Mouse (Mus musculus) frontal cortex, adult (tissue): ENCODE data around the gene Emsy.

Source experiments
- ATAC-seq: cut with Nextera tagmentation; 2 replicates; pipeline ENCODE4 v1.9.2; 2017; ENCODE audit warnings: mild to moderate bottlenecking, moderate library complexity, mixed read lengths; ENCODE audit not compliant: low TSS enrichment

Emsy gene

GRCm38 (mm10) chr7:98667956-98668746, 11.6 kb upstream of the Emsy start:
- ATAC-seq = no peak

GRCm38 (mm10) chr7:98665726-98666125, 9.1 kb upstream of the Emsy start:
- no peak for ATAC-seq

- no peak for ATAC-seq
Measured at GRCm38 (mm10) chr7:98665166-98665565, 8.6 kb upstream of the Emsy start.

- peak; percentile 54 for ATAC-seq
Measured at GRCm38 (mm10) chr7:98655681-98656530, 677 bp downstream of the Emsy start.

GRCm38 (mm10) chr7:98651651-98652050, 4.9 kb downstream of the Emsy start:
- ATAC-seq = no peak

- no peak for ATAC-seq
Measured at GRCm38 (mm10) chr7:98644238-98644637, 12.3 kb downstream of the Emsy start.

GRCm38 (mm10) chr7:98636607-98637006, 20.0 kb downstream of the Emsy start:
- no peak for ATAC-seq

GRCm38 (mm10) chr7:98633032-98633431, 23.6 kb downstream of the Emsy start:
- no peak for ATAC-seq

- no peak for ATAC-seq
Measured at GRCm38 (mm10) chr7:98629947-98630346, 26.6 kb downstream of the Emsy start.

GRCm38 (mm10) chr7:98617739-98618138, 38.8 kb downstream of the Emsy start:
- no peak for ATAC-seq

GRCm38 (mm10) chr7:98612936-98613335, 43.6 kb downstream of the Emsy start:
- ATAC-seq = no peak

GRCm38 (mm10) chr7:98608520-98608919, 48.1 kb downstream of the Emsy start:
- no peak for ATAC-seq

GRCm38 (mm10) chr7:98607158-98607557, 49.4 kb downstream of the Emsy start:
- ATAC-seq = peak; percentile 62; the same call in 1 of the 2 replicates

- no peak for ATAC-seq
Measured at GRCm38 (mm10) chr7:98601715-98602114, 54.9 kb downstream of the Emsy start.

GRCm38 (mm10) chr7:98597402-98597801, 59.2 kb downstream of the Emsy start:
- no peak for ATAC-seq

- peak; percentile 31; the same call in 1 of the 2 replicates for ATAC-seq
Measured at GRCm38 (mm10) chr7:98594731-98595130, 61.9 kb downstream of the Emsy start.

GRCm38 (mm10) chr7:98593276-98593675, 63.3 kb downstream of the Emsy start:
- no peak for ATAC-seq

- ATAC-seq = peak; percentile 72; the same call in 1 of the 2 replicates
Measured at GRCm38 (mm10) chr7:98589028-98589427, 67.6 kb downstream of the Emsy start.

GRCm38 (mm10) chr7:98586313-98586712, 70.3 kb downstream of the Emsy start:
- no peak for ATAC-seq

GRCm38 (mm10) chr7:98584555-98584954, 72.0 kb downstream of the Emsy start:
- no peak for ATAC-seq

GRCm38 (mm10) chr7:98581266-98581665, 75.3 kb downstream of the Emsy start:
- ATAC-seq = no peak

- ATAC-seq = no peak
Measured at GRCm38 (mm10) chr7:98580441-98580840, 76.1 kb downstream of the Emsy start.

- no peak for ATAC-seq
Measured at GRCm38 (mm10) chr7:98579731-98580130, 76.9 kb downstream of the Emsy start.
